Mouse (Mus musculus) lung, postnatal 0 days (tissue): ENCODE measurements at regions not wholly inside any gene's neighbourhood (a gene's known extent, or its start where the extent isn't known, plus 50 kb on each side); places are given as distances from the start of the nearest gene placed in this dataset.

Experiments
- CTCF ChIP-seq: IDR thresholded peaks from 2 replicates; pipeline ENCODE4 v1.5.1; 2016; ENCODE audit warnings: antibody characterized with exemption, mild to moderate bottlenecking
- EP300 ChIP-seq: IDR thresholded peaks from 2 replicates; pipeline ENCODE4 v1.6.1; 2016; ENCODE audit warnings: antibody characterized with exemption, mild to moderate bottlenecking, control low read depth

DNA sequence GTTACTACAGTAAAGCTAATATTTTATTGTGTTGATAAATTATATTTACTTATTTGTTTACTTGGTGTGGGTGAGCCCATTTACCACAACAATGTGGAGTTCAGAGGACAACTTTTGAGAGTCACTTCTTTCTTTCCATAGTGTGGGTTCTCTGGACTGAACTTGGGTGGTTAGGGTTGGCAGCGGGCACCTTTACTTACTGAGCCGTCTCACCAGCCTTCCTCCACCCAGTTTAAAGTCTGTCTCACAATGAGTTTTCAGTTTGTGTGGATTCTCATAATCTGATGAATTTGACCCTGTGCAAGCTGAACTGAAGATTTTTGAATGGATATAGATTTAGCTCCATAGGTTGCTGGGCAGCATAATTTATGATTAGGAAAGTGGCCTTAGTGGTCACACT lies 53.5 kb upstream of the Pth start:
- TF ChIP-seq EP300 (no peak), CTCF (no peak)
